Mouse (Mus musculus): ENCODE results near the gene Fstl3.

GRCm38 (mm10) chr10:79819606-79820005, 42.5 kb downstream of the Fstl3 start:
- TF ChIP-seq CTCF (IDR thresholded peaks at IDR 0.05; ENCODE audit: low read depth, low read length) (no peak), POLR2A (IDR thresholded peaks at IDR 0.05; ENCODE audit: borderline replicate concordance, low read depth, low read length) (no peak)
